Mouse (Mus musculus): ENCODE measurements at regions not wholly inside any gene's neighbourhood (a gene's known extent, or its start where the extent isn't known, plus 50 kb on each side); places are given as distances from the start of the nearest gene placed in this dataset.

DNA sequence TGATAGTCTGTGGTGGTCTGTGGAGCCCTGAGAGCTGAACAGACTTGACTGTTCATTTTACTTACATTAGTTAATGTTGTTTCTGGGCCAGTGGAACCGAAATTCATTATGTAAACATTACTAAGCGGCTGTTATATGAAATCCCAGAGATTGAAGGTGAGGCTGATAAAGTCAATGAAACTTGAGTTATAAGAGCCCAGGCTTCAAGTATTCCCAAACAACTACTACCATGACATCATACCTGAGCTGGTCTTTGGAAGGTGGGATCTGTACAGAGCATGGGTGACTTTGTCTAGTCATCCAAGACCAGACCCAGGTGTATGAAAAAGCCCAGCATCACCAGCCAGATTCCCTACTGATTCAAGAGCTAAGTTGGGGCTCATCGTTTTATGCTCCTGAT lies 326.5 kb downstream of the Etnk1 start:
- TF ChIP-seq CTCF (IDR thresholded peaks at IDR 0.05; ENCODE audit: low read depth) (no peak), EP300 (IDR thresholded peaks at IDR 0.05; ENCODE audit: low read depth) (no peak)
